Mouse (Mus musculus) gastrocnemius, adult 2 months (tissue): ENCODE data around the gene Rubcnl. TPM values are rescaled to one million over a fixed set of nuclear protein-coding genes. Genes with fewer than 3 reads are reported as not detected.

Experiments
- DNase-seq: peaks from one replicate; pipeline ENCODE4 v3.0.0; 2022
- H3K27ac ChIP-seq: fragments of 200-600 bp; 2 replicates; pipeline ENCODE4 v1.8.1; 2022; ENCODE audit warnings: mild to moderate bottlenecking
- H3K4me3 ChIP-seq: fragments of 200-600 bp; 2 replicates; pipeline ENCODE4 v1.8.1; 2022; ENCODE audit warnings: mild to moderate bottlenecking, moderate library complexity
- CTCF ChIP-seq: fragments of 200-600 bp; IDR thresholded peaks from 2 replicates; pipeline ENCODE4 v1.8.1; 2022; ENCODE audit warnings: antibody characterized with exemption, mild to moderate bottlenecking, moderate library complexity
- intact Hi-C: fragments of 180-260 bp; cut with DNase I; formaldehyde crosslinking; loops from one replicate; pipeline ENCODE4 v1.15.1; 2025
- total RNA-seq, 2 experiments: library from RNA; stranded (reverse); gene quantifications; 2 replicates each; pipeline ENCODE4 v1.2.3; 2021

The Rubcnl gene
- total RNA-seq, 2 experiments from 2014 or later: 0.08 to 0.18 TPM

DNA sequence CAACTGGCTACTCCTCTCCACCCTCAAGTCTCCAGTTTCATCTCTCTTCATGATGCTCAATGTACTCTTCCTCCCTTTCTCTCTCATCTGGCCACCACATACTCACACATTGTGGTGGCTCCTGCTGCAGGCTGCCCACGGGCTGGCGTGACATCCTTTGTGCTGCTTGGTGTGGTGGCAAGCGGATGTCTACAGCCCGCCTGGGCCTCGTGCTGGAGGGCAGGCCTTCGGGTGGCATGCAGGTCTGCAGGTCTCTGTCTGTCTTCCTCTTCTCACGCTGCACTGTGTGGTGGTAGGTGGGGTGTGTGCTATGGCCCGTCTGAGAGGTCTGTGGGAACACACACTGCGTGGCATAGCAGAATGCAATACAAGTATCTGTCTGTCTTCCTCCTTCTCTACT lies 6.7 kb downstream of the Rubcnl start:
- intact Hi-C loops: no loop called here
- no peak for DNase-seq
- Histone ChIP-seq H3K4me3 (no peak overlapping the region), H3K27ac (no peak overlapping the region)
- TF ChIP-seq CTCF: no peak

DNA sequence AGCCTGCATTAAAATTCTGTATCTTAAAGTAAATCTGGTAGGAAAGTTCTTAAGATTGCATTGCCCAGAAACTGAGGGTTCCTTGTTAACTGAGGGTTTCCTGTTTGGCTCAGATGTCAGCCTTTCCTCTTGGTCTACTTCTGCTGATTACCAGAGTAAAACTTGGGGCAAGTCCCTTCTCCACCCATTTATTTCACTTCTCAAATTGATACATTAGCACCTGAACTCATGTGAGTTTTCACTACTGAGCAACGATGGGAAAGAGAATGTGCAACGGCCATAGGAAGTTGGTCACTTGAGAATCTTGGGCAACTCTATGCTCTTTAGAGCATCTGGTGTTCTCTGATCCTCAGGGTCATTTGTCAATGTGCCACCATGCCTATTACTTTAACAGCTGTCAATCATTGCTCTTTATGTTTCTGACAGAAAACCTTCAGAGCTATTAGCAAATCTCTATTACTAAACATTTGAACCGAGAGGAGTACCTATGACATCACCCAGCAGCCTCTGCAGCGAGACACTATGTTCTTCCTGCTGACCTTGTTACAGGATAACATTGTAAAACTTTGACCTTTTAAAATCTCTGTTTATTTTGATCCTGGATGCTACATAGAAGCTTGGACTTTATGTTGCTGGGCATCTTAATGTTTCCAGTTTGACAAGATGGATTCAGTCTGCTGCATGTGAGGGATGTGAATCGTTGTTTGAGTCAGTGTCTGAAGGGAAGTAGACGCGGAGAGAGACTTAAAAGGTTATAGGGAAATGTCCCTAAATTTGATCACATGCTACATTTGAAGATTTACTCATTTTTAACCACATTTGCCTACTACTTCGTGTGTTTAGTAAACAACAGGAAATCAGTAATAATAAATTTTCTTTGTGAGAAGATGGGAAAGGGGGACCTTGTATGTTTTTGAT lies 9.2 kb downstream of the Rubcnl start:
- no peak for DNase-seq
- intact Hi-C loops: no loop called here
- no peak for TF ChIP-seq CTCF
- H3K27ac ChIP-seq: no peak overlapping the region
- no peak overlapping the region for H3K4me3 ChIP-seq

DNA sequence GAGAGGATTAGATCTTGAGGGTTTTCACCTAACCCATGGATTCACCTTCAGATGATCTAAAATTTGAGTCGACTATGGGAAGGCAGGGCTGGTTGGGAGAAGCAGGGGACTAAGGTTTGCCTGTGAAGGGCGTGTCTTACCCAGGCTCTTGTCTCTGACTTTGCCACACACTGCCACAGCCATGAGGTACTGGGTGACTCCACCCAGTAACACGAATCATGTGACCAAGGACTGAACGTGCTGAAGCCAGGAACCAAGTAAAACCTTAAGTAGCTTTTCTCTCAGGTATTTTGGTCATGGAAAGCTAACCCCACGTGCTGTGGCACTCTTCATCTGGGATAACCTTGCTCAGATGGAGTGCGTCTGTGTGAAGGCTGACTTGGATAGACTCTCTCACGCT lies 14.9 kb downstream of the Rubcnl start:
- TF ChIP-seq CTCF: no peak
- H3K4me3 ChIP-seq: no peak overlapping the region
- H3K27ac ChIP-seq: no peak overlapping the region
- DNase-seq: no peak
- intact Hi-C loops: no loop called here

DNA sequence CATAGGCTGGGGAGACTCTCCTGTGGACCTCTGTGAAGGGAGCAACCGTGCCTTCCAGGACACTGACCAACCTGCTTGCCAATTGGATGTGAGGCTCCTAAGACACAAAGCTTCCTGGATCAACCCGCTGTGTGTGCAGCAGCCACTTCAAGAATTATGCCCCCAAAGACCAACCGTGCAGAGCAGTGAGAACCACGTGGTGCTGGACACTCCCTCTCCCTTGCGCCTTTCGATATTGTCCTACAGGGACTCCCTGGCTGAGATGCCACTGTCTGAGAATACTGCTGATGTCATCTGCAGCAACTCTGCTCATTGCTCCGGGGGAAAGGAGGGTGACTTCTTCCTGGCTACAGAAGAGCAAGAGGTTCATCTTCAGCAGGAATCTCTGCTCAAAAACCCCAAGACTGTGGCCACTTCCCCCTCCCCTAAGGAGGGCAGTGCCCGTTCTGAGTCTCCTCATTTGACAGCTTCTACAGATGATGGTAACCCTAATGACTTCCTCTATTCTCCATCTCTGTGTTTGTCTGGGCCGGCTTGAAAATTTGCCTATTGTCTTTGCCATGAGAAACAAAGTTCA lies 16.3 kb downstream of the Rubcnl start:
- DNase-seq: no peak
- TF ChIP-seq CTCF: no peak
- no peak overlapping the region for H3K4me3 ChIP-seq
- no peak overlapping the region for H3K27ac ChIP-seq
- intact Hi-C loops: no loop called here

DNA sequence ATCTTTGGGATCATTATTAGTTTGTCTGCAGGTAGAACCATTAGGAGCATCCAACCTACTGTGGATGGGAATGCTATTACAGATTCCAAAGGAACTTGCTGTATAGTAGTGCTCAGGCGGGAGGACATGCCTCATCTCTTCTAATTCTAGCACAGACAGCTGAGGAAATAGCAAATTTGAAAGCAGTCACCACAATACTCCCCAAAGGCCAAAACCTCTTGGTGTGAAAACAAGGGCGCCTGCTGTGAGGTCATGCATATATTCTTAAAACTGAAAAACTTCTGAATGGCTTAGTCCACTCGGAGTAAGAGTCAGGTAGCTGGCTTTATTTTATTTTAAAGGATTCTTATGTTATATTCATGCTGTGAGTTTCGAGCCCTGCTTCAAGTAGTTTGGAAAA lies 16.9 kb downstream of the Rubcnl start:
- Histone ChIP-seq H3K4me3 (no peak overlapping the region), H3K27ac (no peak overlapping the region)
- DNase-seq: no peak
- TF ChIP-seq CTCF: no peak
- intact Hi-C loops: no loop called here

DNA sequence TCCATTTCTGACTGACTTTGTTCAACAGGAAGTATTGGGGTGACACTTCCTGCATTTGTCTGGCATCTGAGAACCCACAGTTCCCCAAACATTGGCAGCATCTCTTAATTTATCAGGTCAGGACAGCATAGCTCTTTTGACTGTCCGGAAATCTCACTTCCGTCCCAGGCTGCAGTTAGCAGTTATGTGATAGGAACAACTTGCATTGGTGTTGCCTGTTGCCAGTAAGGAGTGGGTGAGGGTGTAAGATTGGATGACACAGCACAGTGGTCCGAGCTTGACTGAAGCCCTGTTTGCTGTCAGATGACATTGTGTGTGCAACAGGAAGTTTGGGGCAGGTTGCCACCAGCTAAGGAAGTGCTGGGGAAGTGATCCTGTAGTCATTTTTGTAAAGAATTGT lies 18.4 kb downstream of the Rubcnl start:
- intact Hi-C loops: no loop called here
- no peak overlapping the region for H3K4me3 ChIP-seq
- TF ChIP-seq CTCF: no peak
- no peak overlapping the region for H3K27ac ChIP-seq
- no peak for DNase-seq

DNA sequence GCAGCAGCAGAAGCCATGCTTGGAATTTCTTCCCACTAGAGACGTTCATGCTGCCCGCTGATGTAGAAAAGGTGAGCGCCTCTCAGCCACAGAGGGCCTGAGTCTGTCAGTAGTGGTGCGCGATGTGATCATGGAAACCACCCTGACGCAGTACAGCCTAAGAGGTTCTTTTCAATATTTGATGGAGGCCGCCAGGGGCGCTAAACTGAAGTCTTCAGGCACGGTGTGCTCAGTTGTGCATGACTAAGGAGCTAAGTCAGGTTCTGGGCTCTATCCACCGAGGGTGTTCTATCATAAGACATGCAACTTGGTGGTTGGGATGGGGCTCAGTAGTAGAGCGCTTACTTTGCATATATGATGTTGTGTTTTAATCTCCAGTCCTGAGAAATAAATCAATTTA lies 19.6 kb downstream of the Rubcnl start:
- no peak for DNase-seq
- H3K27ac ChIP-seq: no peak overlapping the region
- intact Hi-C loops: no loop called here
- H3K4me3 ChIP-seq: no peak overlapping the region
- TF ChIP-seq CTCF: no peak

DNA sequence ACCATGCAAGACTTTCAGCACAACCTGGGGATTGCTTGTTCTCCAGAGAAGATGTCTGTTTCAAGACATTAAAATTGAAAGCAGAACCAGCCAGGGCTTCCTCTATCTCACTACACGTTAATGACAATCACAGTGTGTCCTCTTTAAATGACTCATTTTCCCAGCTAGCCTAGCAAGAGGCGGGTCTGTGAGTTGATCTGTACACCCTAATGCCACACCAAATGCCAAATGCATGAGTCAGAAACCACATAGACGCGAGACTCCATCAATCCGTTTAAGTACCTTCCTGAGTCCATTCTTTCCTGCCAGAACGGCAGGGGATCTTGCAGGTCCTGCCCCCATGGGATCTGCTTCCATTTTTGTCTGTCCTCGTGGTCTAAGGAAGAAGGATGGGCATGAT lies 29.4 kb downstream of the Rubcnl start:
- H3K27ac ChIP-seq: no peak overlapping the region
- intact Hi-C loops: no loop called here

DNA sequence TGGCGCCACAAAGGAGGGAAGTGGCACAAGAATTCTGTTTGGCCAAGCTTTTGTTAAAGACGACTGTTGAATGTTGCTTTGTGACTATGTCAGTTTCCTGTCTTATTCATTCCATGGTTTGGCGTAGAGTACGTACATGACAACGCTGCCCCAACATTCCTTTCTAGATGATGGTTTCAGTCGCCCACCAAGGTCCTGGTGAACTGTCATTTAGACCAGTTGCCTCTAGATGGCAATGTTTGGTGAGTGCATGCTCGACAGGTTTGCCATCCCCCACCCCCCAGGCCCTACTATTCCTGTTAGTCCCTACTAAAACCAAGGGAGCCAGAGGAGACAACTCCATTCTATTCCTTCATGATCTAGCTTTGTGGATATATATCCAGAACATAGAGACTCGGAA lies 36.6 kb downstream of the Rubcnl start:
- no peak for DNase-seq
- TF ChIP-seq CTCF: no peak
- Histone ChIP-seq H3K4me3 (no peak overlapping the region), H3K27ac (no peak overlapping the region)
- intact Hi-C loops: no loop called here

More for the DNA sequence above, 29.4 kb downstream of the Rubcnl start:
- DNase-seq: no peak
- TF ChIP-seq CTCF: no peak
- no peak overlapping the region for H3K4me3 ChIP-seq

DNA sequence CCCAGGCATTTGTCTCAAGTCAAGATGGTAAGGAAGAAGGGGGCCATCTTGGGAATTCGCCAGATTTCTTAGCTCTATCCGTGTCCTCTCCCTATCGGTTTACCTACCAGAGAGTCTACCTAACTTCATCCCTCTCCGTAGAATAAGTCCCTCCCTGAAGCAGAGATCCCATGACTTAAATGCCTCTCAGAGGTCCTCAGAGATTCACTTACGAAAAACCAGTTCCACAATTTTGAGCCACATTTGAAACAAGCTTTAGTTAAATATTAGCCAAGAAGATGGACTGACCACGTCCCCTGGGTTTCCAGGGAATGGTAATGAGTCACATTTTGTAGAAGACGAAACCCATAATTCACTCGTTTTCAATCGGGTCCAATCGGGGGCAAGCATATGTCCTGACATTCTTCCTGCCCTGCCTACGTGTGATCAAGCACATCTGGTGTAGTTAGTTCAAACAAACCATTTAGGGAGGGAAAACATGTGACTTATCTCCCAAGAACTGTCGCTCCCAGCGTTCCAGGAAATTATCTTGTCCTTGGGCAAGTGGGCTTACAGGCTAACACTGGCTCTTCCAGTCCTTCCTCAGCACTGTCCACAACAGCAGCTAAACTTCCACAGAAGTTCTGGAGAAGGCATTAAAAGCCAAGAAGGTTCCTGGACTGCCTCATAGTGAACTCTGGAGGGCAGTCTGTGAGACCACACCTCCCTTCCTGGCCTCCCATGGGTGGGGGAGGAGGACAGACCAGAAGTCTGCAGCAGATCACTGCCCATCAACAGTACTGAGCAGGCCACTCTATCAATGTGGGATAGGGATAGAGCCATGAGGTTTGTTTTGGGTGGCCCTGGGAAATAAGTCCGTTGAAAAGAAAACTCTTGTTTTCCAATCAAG lies 38.9 kb downstream of the Rubcnl start:
- TF ChIP-seq CTCF: no peak
- no peak overlapping the region for H3K27ac ChIP-seq
- DNase-seq: no peak
- no peak overlapping the region for H3K4me3 ChIP-seq
- intact Hi-C loops: no loop called here

DNA sequence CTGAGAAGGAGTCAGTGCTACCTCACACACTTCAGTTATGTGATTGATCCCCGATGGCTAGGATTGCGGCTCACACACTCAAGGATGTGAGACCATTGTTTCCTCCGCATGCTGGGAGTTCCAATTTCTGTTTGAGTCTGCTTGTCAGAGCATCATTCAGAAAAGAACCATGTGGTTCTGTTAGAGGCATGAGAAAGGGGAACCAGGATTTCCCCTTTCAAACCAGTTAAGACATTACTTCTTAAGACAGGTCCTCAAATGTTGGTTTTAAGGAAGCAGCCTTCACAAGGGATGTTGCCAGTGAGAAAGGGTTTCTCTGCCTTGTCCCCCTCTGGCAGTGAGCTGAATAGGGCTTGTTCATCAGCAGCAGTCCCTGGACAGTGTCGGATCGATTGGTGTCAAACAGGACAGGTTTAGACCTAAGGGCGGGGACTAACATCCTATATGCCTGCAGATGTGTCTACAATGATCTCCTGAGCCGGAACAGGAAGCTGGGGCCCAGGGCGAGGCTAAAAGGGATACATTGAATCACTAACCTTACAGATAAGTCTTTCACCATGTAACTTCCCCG lies 41.1 kb downstream of the Rubcnl start:
- intact Hi-C loops: no loop called here
- TF ChIP-seq CTCF: no peak
- DNase-seq: no peak
- H3K27ac ChIP-seq: no peak overlapping the region
- H3K4me3 ChIP-seq: no peak overlapping the region

DNA sequence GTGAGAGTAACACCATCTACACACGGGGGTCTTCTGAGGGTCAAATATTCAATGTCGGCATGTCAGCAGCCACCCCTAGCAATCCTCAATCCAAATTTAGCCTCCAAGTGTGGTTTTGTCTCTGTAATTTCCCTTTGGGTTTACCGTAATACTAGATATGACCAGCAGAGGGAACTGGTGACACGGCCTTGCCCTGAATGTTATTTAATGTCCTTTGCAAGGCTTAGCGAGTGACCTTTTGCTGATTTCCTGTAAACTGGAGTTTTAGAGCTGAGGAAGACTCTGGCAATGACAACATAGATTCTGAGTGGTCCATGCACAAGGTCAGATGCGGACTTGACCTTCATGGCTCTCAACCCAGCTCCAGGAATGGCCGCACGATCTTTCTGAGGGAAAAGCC lies 44.7 kb downstream of the Rubcnl start:
- DNase-seq: no peak
- peak; percentile 70 for TF ChIP-seq CTCF
- no peak overlapping the region for H3K27ac ChIP-seq
- intact Hi-C loops: no loop called here
- H3K4me3 ChIP-seq: no peak overlapping the region
